Mouse (Mus musculus) heart, adult 9 months (tissue): ENCODE results near the gene Cdk2.

Source experiments
- DNase-seq, 2 experiments: peaks; one replicate each; pipeline ENCODE4 v3.0.0; 2022; ENCODE audit warnings: low spot score in 2 of 2

The Cdk2 gene

GRCm38 (mm10) chr10:128656731-128657130, 48.1 kb downstream of the Cdk2 start:
- no peak for DNase-seq

GRCm38 (mm10) chr10:128655254-128655653, 49.6 kb downstream of the Cdk2 start:
- no peak for DNase-seq

- no peak for DNase-seq
Measured at GRCm38 (mm10) chr10:128653866-128654265, 51.0 kb downstream of the Cdk2 start.
